Mouse (Mus musculus) kidney, postnatal 4 days (tissue): ENCODE measurements around the gene Cnih1.
"Not testable (repeated sequence)": the region's sequence is repeated elsewhere in the genome, so short reads cannot be mapped to it uniquely, and the experiment has no call there.

Experiments used
- DNase-seq, 2 experiments: peaks; one replicate each; pipeline ENCODE4 v3.0.0; 2021; ENCODE audit warnings: mixed read lengths in 2 of 2

Gene Cnih1

GRCm38 (mm10) chr14:46787787-46788504 lies at the start of gene Cnih1:
Cnih1 (minus strand) TSS chr14:46788411.
- DNase-seq, result peak; percentile 92 to 94

- DNase-seq, result peak; percentile 15 to 53
Observed at GRCm38 (mm10) chr14:46832354-46833272, 44.4 kb upstream of the Cnih1 start.

GRCm38 (mm10) chr14:46831837-46832333 lies 43.7 kb upstream of the Cnih1 start, which contains the start of gene Cgrrf1:
Cgrrf1 (plus strand) TSS chr14:46832125.
- DNase-seq, result peak; percentile 97 to 98

GRCm38 (mm10) chr14:46831295-46831694 lies 43.1 kb upstream of the Cnih1 start:
- DNase-seq, result no peak

- no peak for DNase-seq
Observed at GRCm38 (mm10) chr14:46827430-46827829, 39.2 kb upstream of the Cnih1 start.

DNA sequence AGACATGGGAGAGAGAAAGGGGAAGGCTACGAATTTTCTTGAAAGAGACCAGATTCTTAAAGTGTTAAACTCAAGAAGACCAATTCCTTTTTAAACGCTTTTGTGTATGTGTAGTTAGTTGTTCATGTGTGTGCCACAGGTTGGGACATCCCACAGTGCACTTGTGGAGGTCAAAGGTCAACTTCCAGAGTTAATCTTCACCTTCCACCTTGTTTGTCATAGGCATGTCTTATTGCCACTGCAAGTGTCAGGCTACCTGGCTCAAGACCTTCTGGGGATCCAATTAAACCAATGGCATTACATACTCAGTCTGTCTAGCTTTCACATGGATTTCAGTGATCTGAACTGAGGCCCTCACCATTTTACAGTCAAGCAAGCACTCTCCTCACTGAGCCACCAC lies 35.8 kb upstream of the Cnih1 start:
- DNase-seq, result no peak

GRCm38 (mm10) chr14:46821873-46822716 lies 33.9 kb upstream of the Cnih1 start, which contains the start of gene Gmfb:
Gmfb (minus strand) TSS chr14:46822242.
- peak; percentile 97 for DNase-seq

DNA sequence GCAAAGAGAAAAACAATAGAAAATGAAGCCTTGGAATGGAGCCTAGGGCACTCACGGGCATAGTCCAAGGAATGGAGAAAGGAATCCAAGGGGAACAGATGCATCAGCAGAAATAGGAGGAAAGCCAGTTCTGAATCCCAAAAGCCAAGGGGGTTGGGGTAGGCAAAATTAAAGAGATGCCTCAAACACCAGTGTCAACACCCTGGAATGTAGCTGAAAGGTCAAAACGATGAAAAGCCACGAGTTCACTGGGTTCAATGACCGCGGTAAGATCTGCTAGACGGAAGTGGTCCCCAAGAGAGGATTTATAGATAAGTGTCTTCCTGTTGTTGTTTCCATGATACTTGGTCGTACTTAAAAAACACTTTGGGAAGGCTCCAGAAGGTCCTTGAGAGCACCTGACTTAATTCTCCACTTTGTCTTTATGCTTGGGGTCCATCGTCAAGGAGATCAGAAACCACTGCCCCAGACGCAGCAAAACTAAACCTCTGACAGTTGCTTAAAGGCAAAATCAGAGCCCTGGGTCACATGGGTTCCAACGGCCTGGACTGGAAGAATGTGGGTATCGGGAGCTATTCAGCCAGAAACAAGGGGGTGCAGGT lies 33.2 kb upstream of the Cnih1 start:
- DNase-seq, result no peak

DNA sequence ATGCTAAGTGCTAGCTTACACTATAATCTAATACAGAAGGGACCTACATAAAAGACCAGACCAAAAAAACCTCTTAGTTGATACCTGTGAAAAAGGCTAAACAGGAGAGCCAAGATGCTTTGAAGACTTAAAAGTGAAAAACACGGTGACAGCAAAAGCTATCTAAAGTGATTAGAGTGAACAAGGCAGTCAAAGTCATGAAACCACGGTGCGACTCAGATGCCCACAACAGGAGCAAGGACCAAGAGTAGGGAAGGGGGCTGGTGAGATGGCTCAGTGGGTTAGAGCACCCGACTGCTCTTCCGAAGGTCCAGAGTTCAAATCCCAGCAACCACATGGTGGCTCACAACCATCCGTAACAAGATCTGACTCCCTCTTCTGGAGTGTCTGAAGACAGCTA lies 31.8 kb upstream of the Cnih1 start:
- not testable (repeated sequence) for DNase-seq

DNA sequence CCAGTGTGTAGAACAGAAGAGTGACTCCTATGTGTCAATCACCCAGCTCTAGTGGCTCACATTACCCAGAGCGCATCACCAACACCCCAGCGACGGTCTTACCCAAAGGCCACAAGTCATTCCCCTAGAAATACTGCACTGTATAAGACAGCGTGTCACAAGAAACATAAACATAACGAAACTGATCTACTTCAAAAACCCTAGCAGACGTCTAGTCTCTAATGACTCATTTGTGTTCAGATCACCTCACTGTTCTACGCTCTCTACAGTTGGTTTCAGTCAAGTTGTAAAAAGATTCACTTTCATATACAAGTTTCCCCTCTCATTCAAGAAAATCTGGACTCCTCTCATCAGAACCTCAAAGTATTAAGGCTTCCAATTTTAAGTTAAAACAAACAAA lies 30.5 kb upstream of the Cnih1 start:
- no peak for DNase-seq

DNA sequence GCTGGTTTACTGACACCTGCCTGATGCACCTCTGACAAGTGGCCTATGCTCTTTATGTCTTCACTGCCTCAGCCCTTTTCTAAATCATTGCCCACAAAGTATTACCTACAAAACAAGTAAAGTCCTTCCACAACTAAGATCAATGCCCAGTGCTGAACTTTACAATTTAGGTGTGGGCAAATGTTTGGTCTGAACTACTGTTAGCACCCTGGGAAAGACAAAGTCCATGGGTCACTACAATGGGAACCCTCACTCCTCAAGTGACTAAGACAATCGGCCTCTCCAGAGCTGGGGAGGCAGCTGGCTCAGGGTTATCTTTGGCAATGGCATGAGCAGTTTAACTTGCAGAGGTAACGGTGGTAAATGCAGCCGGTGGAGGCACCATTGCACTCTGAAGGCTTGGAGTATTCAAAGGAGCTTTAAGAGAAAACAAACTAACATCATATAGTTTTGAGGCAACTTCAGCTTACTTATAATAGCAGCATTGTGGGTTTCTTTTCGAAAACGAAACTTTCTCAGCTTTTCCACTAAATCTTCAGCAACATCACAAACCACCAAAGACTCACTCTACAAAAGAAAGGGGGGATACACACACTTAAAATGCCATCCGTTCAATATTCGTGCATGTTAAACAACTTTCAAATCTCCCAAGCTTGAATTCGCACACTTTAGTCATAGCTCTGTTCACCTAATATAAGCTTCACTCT lies 28.9 kb upstream of the Cnih1 start:
- no peak for DNase-seq

- no peak for DNase-seq
Observed at GRCm38 (mm10) chr14:46815640-46816039, 27.4 kb upstream of the Cnih1 start.

- DNase-seq, result no peak
Observed at GRCm38 (mm10) chr14:46807927-46808326, 19.7 kb upstream of the Cnih1 start.

DNA sequence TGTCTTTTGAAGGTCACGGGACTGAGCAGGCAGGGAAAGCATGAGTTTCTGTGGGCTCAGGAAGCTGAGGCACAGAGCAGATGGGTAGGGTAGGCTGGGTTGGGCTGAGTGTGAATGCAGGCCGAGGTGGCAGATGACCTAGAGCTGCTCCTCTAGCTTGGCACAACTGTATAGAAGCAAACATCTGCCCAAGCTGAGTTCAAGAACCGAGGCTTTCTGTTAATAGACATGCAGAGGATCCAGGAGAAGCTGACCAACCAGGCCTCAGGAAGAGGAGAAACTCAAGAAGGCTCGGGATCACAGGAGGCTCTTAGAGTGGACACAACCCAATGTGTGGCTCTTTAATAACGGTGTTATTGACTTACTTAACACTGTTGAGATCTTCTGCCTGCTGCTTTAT lies 18.0 kb upstream of the Cnih1 start:
- DNase-seq, result no peak

- no peak for DNase-seq
Observed at GRCm38 (mm10) chr14:46803791-46804190, 15.6 kb upstream of the Cnih1 start.

GRCm38 (mm10) chr14:46803259-46803658 lies 15.0 kb upstream of the Cnih1 start:
- DNase-seq, result no peak

DNA sequence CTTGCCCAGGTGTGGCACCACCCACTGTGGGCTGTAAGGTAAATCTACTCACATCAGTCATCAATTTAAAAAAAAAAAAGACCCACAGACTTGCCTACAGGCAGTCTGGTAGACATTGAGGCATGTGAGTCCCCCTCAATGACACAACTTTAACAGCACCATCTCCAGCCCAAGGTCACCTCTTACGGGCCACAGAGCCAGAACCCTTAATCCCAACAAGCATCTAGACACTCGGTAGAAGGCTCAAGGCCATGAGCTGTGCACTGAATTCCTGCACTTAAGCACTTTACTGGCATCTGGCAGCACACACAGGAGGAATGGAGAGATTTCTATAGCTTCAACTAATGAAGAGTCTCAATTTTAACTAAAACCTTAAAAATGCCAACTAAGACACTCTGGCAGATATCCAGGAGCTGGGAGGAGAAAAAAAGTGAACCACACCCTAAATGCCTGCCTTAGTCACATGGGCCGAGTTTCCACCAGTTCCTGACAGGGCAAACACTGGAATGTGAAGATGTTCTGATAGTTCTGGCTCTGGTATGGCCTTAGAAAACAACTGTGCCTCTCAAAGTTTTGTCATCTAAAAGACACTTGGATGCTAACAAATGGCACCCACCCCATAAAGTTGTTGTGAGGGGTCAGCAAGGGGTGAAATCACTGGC lies 12.6 kb upstream of the Cnih1 start:
- no peak for DNase-seq

DNA sequence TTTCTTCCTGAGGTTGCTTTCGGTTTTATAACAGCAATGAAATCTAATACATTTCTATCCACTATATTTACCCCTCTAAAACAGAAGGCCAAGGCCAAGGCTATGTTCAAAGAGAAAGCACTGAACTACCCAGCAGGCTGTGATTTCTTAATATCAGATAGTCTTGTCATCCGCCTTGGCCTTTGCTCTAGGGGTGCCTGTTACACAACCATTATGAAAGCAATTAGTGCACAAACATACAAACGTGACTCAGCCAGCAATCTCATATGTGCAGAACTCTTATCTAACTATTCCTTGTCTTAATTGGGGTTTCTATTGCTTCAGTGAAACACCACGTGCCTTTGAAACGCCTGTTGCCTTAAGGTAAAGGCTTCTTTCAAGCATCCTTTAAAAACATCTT lies 5.9 kb upstream of the Cnih1 start:
- DNase-seq, result no peak

GRCm38 (mm10) chr14:46790723-46791122 lies 2.5 kb upstream of the Cnih1 start:
- no peak for DNase-seq

- peak; percentile 19 to 22 for DNase-seq
Observed at GRCm38 (mm10) chr14:46790303-46790702, 2.1 kb upstream of the Cnih1 start.

- DNase-seq, result peak in 1 of 2 experiments; percentile 8
Observed at GRCm38 (mm10) chr14:46788505-46788901, 292 bp upstream of the Cnih1 start.
